Mouse (Mus musculus): ENCODE measurements around the gene Cd109.
A peak's percentile ranks its signal among the peaks of the same experiment; 100 is the strongest.

Gene Cd109

DNA sequence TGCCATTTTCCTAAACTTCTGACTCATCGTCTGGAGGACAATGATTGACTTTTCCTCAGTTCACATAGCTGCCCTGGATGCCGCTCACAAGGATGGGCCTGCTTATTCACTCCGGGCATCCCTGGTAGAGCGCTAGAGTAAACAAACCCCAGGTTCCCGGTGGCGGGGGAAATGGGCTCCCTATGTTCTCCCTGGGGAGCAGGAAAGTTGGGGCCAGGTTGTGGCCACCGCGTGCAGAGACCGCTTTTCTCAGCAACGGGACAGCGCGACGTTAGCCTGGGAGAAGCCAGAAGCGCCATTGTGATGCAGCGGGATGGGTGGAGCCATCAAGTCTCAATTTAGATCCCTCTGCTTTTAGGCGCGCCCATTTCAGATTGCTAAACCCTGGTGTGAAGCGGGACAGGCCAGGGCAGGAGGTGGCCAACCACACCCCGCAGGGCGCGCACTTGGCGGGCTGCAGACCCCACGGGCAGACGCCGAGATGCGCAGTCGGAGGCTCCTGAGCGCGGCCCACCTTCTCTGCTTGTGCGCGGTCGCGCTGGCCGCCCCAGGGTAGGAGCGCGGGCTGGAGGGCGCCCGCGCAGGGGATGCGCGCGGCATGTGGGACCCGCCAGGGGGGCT lies at the start of gene Cd109:
TSS of gene Cd109 (plus strand) at position 146 of the 621 bp plus-strand sequence.
- DNase-seq (ENCODE audit: low spot score in 2 of 2) = no peak

- no peak for DNase-seq (ENCODE audit: low spot score in 2 of 2)
Observed at GRCm38 (mm10) chr9:78569934-78570333, 45.4 kb upstream of the Cd109 start.

DNA sequence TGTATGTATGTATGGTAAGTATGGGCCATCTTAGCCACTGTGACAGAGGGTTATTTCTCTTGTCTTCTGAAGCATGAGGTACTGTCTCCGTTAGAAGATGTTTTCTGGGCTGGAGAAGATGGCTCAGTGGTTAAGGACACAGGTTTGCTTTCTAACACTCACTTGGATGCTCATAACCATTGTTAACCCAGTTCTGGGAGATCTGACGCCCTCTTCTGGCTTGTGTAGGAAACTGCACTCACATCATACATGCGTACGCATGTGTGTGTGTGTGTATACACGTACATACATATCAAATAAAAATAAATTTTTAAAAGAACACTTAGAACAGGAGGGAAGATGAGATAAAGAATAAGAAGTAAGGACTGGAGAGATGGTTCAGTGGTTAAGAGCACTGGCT lies 38.9 kb upstream of the Cd109 start:
- DNase-seq (ENCODE audit: low spot score in 2 of 2) = no peak

DNA sequence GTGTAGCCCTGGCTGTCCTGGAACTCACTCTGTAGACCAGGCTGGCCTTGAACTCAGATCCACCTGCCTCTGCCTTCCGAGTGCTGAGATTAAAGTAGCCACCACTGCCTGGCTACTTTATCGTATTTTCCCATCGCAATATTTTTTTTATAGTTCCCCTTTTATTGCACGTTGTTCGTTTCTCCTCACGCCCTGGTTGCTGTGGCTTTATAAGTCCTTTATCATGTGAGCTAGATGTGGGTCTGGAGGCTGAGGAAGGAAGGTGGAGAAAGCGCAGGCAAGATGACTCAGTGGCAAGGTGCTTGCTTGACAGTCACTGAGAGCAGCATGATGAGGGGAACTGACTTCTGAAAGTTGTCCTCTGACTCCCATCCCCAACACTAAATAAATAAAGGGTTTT lies 36.5 kb upstream of the Cd109 start:
- DNase-seq (ENCODE audit: low spot score in 2 of 2) = no peak

DNA sequence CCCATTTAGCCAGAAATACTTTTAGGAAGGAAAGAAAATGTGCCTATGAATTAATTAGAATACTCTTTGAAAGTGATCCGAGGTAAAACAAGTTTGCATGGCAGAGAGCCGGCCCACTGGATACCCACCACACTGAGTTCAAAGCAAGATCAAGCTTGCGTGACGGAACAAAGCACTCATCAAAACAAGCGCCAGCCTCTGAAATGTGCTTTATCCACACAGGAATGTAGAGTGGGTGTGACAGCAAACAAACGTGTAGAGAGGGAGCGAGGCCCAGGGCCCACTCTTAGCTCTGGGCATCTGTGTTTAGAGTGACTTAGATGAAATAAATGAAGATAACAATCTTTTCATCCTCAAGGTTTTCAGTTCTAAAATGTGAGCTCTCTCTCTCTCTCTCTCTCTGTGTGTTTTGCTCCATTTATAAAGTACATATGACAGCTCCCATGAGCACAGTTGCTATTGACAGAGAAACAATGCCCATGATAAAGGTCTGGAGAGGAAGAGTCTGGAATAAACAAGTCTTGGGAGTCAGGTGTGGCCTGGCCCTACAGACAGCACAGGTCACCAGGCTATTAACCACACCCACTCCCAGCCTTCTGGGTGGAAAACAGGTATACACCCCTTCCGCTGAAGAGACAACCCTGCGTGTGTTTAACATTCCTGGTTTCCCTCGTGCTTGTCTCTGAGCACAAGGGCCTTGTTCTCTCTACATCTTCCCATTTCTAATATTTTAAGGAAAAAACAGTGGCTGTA lies 35.5 kb upstream of the Cd109 start:
- DNase-seq (ENCODE audit: low spot score in 2 of 2) = no peak

GRCm38 (mm10) chr9:78587218-78587883 lies 28.0 kb upstream of the Cd109 start:
- peak in 1 of 2 experiments; percentile 22 for DNase-seq (ENCODE audit: low spot score in 2 of 2)

GRCm38 (mm10) chr9:78587914-78588313 lies 27.4 kb upstream of the Cd109 start, which contains the start of gene Slc17a5:
TSS of gene Slc17a5 (minus strand) at chr9:78588041.
- peak; percentile 87 to 92 for DNase-seq (ENCODE audit: low spot score in 2 of 2)

DNA sequence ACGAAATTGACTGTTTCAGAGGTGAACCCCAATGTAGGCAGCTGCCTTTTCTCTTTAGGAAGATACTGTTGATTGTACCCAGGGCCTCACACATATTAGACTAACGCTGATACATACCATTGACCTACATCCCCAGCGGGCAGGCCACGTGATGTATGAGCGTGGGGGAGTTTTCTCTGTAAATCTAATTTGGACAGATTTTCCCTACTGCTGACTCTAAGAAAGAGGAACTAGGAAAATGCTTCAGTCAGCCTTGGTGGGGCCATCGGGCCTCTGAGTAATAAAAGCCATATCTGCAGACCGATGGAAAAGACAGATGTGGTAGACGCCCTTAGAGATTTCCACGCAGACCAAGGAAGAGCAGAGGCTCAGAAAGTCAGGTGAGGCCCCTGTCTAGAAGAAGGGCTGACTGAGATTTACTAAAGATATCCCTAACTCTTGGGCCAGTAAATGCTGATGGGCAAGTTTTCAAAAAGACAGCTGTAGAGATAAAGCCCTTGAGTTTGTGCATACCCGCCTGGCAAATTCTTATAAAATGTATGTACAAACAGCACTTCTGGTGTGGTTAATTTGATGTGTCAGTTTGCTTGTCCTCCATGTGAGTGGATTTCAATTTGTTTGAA lies 26.8 kb upstream of the Cd109 start:
- DNase-seq (ENCODE audit: low spot score in 2 of 2) = no peak

DNA sequence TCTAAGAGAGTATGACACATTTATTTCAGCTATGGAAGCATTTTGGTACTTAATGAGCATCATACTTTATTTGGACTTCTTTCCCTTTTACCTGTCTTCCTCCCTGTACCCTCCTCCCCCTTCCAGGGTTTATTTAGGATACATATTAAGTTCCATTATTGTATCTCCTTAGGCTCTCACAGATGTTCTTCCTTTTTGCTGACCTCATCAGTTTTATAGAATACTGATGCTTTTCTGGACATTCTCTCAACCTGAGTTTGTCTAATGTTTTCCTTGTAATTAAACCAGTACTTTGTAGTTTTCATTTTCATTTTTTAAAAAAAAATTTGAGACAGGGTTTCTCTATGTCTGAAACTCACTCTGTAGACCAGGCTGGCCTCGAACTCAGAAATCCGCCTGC lies 24.9 kb upstream of the Cd109 start:
- DNase-seq (ENCODE audit: low spot score in 2 of 2) = no peak

DNA sequence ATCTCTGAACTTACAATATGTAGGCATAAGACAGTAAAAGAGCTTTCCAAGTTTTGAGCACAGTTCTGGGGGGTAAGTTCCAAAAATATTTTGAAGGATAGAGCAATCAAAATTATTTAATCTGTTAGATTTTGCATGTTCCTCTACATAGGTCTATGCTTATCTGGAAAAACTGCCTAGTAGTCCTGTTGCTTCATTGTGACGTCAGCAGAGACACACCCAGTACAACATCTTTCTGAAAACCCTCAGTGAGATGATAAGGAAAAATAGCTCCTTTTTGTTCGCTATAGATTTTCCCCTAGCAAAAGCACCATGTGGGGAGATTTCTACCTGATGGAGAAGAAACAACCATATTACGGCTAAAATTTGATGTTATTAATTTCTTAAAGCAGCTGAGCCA lies 20.1 kb upstream of the Cd109 start:
- no peak for DNase-seq (ENCODE audit: low spot score in 2 of 2)

- no peak for DNase-seq (ENCODE audit: low spot score in 2 of 2)
Observed at GRCm38 (mm10) chr9:78595769-78596555, 19.4 kb upstream of the Cd109 start.

DNA sequence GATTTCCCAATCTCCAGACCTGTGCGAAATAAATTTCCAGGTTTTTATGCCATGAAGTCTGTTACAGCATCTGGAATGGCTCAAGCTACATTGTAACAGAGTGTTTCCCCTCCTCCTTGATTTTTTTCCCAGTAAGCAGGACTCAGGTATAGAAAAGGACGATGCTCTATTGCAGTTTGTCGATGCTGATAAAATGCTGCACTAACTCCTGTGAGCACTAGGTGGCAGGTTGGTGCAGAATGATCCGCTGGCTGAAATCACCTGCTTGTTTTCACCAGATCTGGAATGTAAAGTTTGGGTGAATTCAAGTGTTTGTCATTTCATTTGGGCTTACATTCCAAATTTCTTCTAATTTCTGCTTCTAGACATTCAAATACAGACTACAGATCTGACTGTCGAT lies 18.5 kb upstream of the Cd109 start:
- peak in 1 of 2 experiments; percentile 11 for DNase-seq (ENCODE audit: low spot score in 2 of 2)

- DNase-seq (ENCODE audit: low spot score in 2 of 2) = no peak
Observed at GRCm38 (mm10) chr9:78599927-78600326, 15.4 kb upstream of the Cd109 start.

- no peak for DNase-seq (ENCODE audit: low spot score in 2 of 2)
Observed at GRCm38 (mm10) chr9:78601046-78601730, 14.2 kb upstream of the Cd109 start.

DNA sequence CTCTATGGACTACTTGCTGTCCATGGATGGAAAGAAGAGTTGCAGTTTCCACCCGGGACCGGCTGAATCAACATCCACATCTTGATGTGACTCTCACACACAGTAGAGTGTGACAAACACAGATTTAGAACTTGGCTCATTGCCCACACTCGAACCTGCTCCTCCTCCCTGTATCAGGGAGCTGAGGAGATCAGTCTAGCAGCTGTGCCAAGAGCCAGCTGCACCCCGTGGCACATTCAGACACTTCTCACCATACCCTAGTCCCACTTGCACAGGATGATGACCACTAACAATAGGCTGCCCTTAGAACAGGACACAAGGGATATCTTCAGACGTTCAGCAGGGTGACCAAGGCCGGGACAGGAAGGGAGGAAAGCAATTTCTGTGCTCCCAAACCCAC lies 1.1 kb upstream of the Cd109 start:
- DNase-seq (ENCODE audit: low spot score in 2 of 2) = no peak

GRCm38 (mm10) chr9:78619285-78619684 lies 3.9 kb downstream of the Cd109 start:
- DNase-seq (ENCODE audit: low spot score in 2 of 2) = no peak

- DNase-seq (ENCODE audit: low spot score in 2 of 2) = no peak
Observed at GRCm38 (mm10) chr9:78623301-78623747, 8.0 kb downstream of the Cd109 start.

- no peak for DNase-seq (ENCODE audit: low spot score in 2 of 2)
Observed at GRCm38 (mm10) chr9:78629991-78630390, 14.6 kb downstream of the Cd109 start.

GRCm38 (mm10) chr9:78631755-78632434 lies 16.5 kb downstream of the Cd109 start:
- DNase-seq (ENCODE audit: low spot score in 2 of 2) = no peak

DNA sequence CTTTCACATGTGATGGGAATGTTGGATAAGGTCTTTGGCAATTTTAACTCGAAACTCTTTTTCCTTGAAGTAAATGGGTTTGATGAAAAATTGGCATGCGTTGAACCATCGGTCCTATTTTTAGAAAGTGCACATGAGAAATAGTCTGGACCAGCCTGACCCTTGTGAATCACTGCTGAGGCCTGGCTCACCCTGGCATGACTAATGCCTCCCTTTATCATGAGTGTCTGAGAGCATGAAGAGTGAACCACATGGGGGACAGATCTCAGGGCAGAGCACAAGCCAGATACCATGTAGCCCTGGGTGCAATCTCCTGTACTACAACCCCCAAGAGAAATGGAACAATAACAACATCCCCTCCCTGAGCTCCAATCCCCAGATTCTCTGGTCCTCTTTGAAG lies 18.6 kb downstream of the Cd109 start:
- no peak for DNase-seq (ENCODE audit: low spot score in 2 of 2)
